Mouse (Mus musculus): Measurements from ENCODE around the gene Scnn1a. TPM values are rescaled to one million over a fixed set of nuclear protein-coding genes. Genes with fewer than 3 reads are reported as not detected.

The Scnn1a gene
- 10.9 and 11.0 TPM in 2 replicates for total RNA-seq (2023)

GRCm38 (mm10) chr6:125320323-125320722 lies at the start of gene Scnn1a:
Gene Scnn1a, plus strand, starts transcription at chr6:125320659.

GRCm38 (mm10) chr6:125285890-125286289 lies 34.6 kb upstream of the Scnn1a start, which contains the start of gene Tuba3a:
Gene Tuba3a, minus strand, starts transcription at chr6:125286042.

GRCm38 (mm10) chr6:125313546-125314230 lies 6.8 kb upstream of the Scnn1a start, which contains the start of gene Ltbr:
Gene Ltbr, minus strand, starts transcription at chr6:125313885.

GRCm38 (mm10) chr6:125348721-125349574 lies 28.5 kb downstream of the Scnn1a start, which contains the start of gene Tnfrsf1a:
Gene Tnfrsf1a, plus strand, starts transcription at chr6:125349362.

GRCm38 (mm10) chr6:125380372-125381360 lies 60.2 kb downstream of the Scnn1a start, which contains the start of gene Plekhg6:
Gene Plekhg6, minus strand, starts transcription at chr6:125380793.

Other genes starting within 250 kb of the Scnn1a start
- gene Chd4, start 224.7 kb upstream of the Scnn1a start, total RNA-seq (2023) = 185 and 239 TPM in 2 replicates
- gene Nop2, start 188.8 kb upstream of the Scnn1a start, total RNA-seq (2023) = 13.5 and 20.0 TPM in 2 replicates
- gene Iffo1, start 175.4 kb upstream of the Scnn1a start, total RNA-seq (2023) = 24.7 and 34.6 TPM in 2 replicates
- gene Gapdh, start 154.2 kb upstream of the Scnn1a start, total RNA-seq (2023) = 693 and 1,543 TPM in 2 replicates
- 167 and 197 TPM in 2 replicates for gene Ncapd2, start 129.0 kb upstream of the Scnn1a start, total RNA-seq (2023)
- 32.2 and 40.1 TPM in 2 replicates for gene Mrpl51, start 128.9 kb upstream of the Scnn1a start, total RNA-seq (2023)
- 19.8 and 26.2 TPM in 2 replicates for gene Vamp1, start 105.1 kb upstream of the Scnn1a start, total RNA-seq (2023)
- 10.2 and 11.2 TPM in 2 replicates for gene Tapbpl, start 88.8 kb upstream of the Scnn1a start, total RNA-seq (2023)
- gene Cd27, start 83.6 kb upstream of the Scnn1a start, total RNA-seq (2023) = 0.25 and 0.51 TPM in 2 replicates
- gene Tuba3a, start 34.6 kb upstream of the Scnn1a start, total RNA-seq (2023) = not detected in 2 replicates
- 45.2 and 64.4 TPM in 2 replicates for gene Ltbr, start 6.8 kb upstream of the Scnn1a start, total RNA-seq (2023)
- gene Tnfrsf1a, start 28.7 kb downstream of the Scnn1a start, total RNA-seq (2023) = 352 and 391 TPM in 2 replicates
- gene Plekhg6, start 60.1 kb downstream of the Scnn1a start, total RNA-seq (2023) = not detected in 2 replicates
- gene Cd9, start 174.1 kb downstream of the Scnn1a start, total RNA-seq (2023) = 304 and 333 TPM in 2 replicates
- 3.9 and 7.4 TPM in 2 replicates for gene Vwf, start 226.1 kb downstream of the Scnn1a start, total RNA-seq (2023)

Measured in neutrophil, adult 65 days (primary cell).